Mouse (Mus musculus) CD4-positive, CD25-positive, alpha-beta regulatory T cell, adult 2 months (primary cell): ENCODE data around the gene Daam2.

Experiments
- DNase-seq: peaks from one replicate; pipeline ENCODE4 v3.0.0-alpha.2; 2012; ENCODE audit warnings: low read depth, low spot score

The Daam2 gene

DNA sequence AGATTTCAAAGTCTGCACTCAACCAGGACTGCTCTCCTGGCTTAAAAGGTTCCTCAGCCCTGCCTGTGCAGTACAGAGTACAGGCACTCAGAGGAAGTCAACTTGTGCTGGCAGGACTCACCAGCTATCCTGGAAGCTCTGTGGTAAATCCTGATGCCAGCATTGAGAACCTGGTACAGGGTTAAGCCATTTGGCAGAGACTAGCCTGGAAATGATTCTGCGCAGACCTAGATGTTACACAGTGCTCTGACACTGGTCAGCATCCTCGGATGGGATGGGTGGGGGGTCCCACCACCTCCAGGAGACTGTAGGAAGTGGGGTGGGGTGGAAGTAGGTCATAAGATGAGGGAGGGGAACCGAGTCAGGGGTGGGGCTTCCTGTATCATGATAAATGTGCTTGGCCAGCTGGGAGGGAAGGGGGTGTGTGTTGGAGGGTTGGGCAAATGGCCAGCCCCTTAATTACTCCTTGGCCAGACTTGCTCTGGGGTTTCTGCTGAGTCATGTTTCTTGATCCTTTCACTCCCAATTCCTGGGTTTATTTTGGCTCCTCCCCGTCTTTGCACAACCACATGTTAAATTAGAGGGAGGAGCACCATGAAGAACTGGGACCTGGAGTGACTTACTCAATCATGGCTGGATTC lies 132.0 kb downstream of the Daam2 start:
- DNase-seq = no peak

DNA sequence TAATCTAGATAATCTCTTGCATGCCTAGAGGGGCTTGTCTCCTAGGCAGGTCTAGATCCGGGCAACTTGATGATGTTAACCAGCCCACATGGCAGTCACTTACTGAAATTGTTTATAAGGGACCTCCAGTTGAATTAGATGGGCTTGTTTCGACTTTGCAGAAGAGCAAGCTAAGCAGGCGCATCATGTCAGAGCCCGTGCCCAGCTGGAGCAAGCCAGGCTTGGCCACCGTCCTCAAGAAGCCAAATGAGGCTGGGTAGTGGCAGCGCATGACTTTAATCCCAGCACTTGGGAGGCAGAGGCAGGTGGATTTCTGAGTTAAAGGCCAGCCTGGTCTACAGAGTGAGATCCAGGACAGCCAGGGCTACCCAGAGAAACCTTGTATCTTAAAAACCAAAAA lies 133.0 kb downstream of the Daam2 start:
- no peak for DNase-seq

- DNase-seq = no peak
These were observed 134.0 kb downstream of the Daam2 start for GRCm38 (mm10) chr17:49430136-49430535.

DNA sequence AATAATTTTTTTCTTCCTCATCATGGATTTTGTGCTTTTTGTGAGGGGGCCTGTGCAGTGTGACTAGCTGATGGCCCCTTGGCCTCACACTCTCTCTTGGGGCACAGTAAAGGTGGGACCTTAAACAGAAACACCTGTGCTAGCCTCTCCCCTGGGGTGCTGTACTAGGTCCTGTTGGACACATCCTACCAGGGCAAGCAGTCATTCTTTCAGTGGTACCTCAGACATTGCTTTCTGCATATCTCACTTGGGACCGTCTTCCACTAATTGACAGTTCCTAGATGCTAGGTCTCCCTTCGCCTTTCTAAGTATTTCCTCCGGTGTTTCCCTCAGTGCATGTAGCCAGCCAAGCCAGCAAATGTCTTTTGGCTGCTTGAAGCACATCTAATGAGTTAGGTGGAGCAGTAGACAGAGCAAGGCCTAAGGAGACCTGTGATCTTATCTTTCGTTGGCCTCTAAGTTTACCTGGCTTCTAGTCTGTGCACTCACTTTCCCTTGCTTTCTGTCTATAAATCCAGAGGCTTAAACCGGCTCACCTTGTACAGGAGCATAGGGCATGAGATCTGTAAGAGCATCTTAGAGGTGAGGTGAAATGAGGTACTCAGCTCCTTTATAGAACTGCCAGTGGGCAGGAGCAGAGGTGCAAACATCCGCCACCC lies 134.5 kb downstream of the Daam2 start:
- DNase-seq = no peak

GRCm38 (mm10) chr17:49428751-49429415 lies 135.3 kb downstream of the Daam2 start:
- DNase-seq = peak; percentile 20

DNA sequence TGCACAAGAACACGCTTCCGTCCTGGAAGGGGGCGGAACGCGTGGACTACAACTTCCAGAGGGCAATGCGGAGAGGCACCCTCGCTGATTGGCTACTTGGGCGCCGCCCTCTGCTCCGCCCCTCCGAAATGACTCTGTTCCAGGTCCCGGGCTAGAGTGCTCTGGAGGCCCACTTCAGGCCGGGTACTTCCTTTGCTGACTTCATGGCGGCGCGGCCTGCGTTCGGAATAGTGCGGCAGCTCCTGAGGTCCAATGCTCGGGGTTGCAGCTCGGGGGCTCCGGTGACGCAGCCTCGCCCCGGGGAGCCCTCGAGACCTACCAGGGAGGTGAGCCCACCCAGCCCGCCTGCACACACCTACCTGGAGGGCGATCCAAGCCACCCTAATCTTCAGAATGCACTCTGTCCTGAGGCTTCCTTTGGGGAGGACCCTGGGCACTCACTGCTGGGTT lies 135.9 kb downstream of the Daam2 start, which contains the start of gene Mocs1:
Gene Mocs1 (plus strand): TSS at position 124 of the 450 bp plus-strand sequence.
- DNase-seq = peak; percentile 96

- DNase-seq = peak; percentile 53
These were observed 136.4 kb downstream of the Daam2 start for GRCm38 (mm10) chr17:49427631-49428238.

DNA sequence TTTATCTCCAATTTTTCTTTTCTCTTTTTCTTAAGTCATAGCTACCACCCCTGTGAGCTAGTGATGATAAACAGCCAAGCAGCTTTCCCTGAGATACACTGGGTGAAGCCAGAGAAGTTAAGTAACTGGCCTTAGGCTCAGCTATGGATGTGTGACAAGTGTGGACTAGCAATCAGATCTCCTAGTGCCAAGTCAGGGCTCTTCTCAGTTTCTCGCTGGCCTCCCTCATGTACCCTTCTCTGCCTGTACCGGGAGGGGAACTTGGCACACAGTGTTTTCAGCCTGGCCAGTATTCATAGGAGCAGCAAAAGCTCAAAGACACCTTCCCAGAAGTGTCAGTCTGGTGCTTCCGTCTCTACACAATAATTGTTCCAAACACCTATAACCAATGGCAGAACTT lies 140.3 kb downstream of the Daam2 start:
- DNase-seq = no peak

GRCm38 (mm10) chr17:49423067-49423325 lies 141.1 kb downstream of the Daam2 start:
- no peak for DNase-seq

GRCm38 (mm10) chr17:49422286-49423066 lies 141.7 kb downstream of the Daam2 start:
- no peak for DNase-seq

GRCm38 (mm10) chr17:49419813-49420212 lies 144.3 kb downstream of the Daam2 start:
- no peak for DNase-seq

- DNase-seq = no peak
These were observed 147.9 kb downstream of the Daam2 start for GRCm38 (mm10) chr17:49416228-49416627.

DNA sequence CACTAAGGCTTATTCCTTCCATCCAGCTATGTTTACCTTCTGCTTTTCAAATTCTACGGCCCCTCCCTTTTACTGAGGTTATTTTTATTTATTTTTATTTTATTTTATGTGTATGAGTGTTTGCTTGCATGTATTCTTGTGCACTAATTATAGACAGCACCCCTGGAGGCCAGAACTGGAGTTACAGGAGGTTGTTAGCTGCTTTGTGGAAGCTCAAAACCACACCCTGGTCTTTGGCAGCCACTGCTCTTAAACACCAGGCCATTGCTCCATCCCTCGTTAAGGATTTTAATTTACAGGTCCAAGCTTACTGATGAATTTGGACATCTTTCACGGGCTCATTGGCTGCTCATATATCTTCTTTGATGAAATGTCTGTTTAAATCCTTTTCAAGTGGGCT lies 150.6 kb downstream of the Daam2 start:
- peak; percentile 55 for DNase-seq

GRCm38 (mm10) chr17:49412974-49413373 lies 151.2 kb downstream of the Daam2 start:
- DNase-seq = no peak
